Mouse (Mus musculus) kidney, embryonic 14.5 days (tissue): ENCODE results near the gene Ptpn7. TPM values are rescaled to one million over a fixed set of nuclear protein-coding genes. Genes with fewer than 3 reads are reported as not detected.
"Not testable (repeated sequence)": the region's sequence is repeated elsewhere in the genome, so short reads cannot be mapped to it uniquely, and the experiment has no call there.

Experiments used
- ATAC-seq: fragments of 200-750 bp; cut with Nextera tagmentation; 2 replicates; pipeline ENCODE4 v1.8.0; 2017; ENCODE audit warnings: moderate number of reproducible peaks, mild to moderate bottlenecking, moderate TSS enrichment, moderate library complexity; ENCODE audit not compliant: low FRiP score, low TSS enrichment
- H3K27ac ChIP-seq: fragments of 300-500 bp; sonication (generic); 2 replicates; pipeline ENCODE4 v1.5.1; 2014; ENCODE audit warnings: low read depth, mild to moderate bottlenecking, low read length, moderate library complexity, mixed read lengths
- H3K27me3 ChIP-seq: fragments of 300-500 bp; sonication (generic); 2 replicates; pipeline ENCODE4 v1.6.1; 2014; ENCODE audit warnings: mild to moderate bottlenecking, low read length; ENCODE audit not compliant: control insufficient read depth, insufficient read depth
- H3K36me3 ChIP-seq: fragments of 300-500 bp; sonication (generic); 2 replicates; pipeline ENCODE4 v1.6.1; 2014; ENCODE audit warnings: low read length, mixed read lengths; ENCODE audit not compliant: control insufficient read depth, insufficient read depth
- H3K4me1 ChIP-seq: fragments of 300-500 bp; sonication (generic); 2 replicates; pipeline ENCODE4 v1.6.1; 2014; ENCODE audit warnings: low read length, mixed read lengths; ENCODE audit not compliant: control insufficient read depth, insufficient read depth
- H3K4me2 ChIP-seq: fragments of 300-500 bp; sonication (generic); replicated peaks from 2 replicates; pipeline ENCODE4 v1.6.1; 2014; ENCODE audit warnings: low read depth, mild to moderate bottlenecking, low read length
- H3K4me3 ChIP-seq: fragments of 300-500 bp; sonication (generic); 2 replicates; pipeline ENCODE4 v1.5.1; 2014; ENCODE audit warnings: mild to moderate bottlenecking, low read length
- H3K9ac ChIP-seq: fragments of 300-500 bp; sonication (generic); 2 replicates; pipeline ENCODE4 v1.6.1; 2014; ENCODE audit warnings: low read depth, mild to moderate bottlenecking, low read length, moderate library complexity
- H3K9me3 ChIP-seq: fragments of 300-500 bp; sonication (generic); 2 replicates; pipeline ENCODE4 v1.6.1; 2016; ENCODE audit warnings: low read length; ENCODE audit not compliant: control insufficient read depth
- WGBS: fragments of 180-500 bp; shearing (Covaris S2); extraction: QIAGEN DNeasy Blood & Tissue Kit; methylation state at CpG from one replicate; pipeline ENCODE4 v1.1.7; 2014; 5-methylcytosine and 5-hydroxymethylcytosine counted together
- polyA plus RNA-seq: library from polyadenylated mRNA; unstranded; fragments of >200 nt; fragmentation: Nextera tagmentation; extraction: Ambion mirVana; gene quantifications from 2 replicates; pipeline ENCODE4 v1.2.1, GENCODE M21; 2014

The Ptpn7 gene
- polyA plus RNA-seq, 1 experiment from 2014 or later = 0.83 TPM

- ATAC-seq, H3K9ac ChIP-seq, H3K9me3 ChIP-seq, H3K27me3 ChIP-seq, H3K27ac ChIP-seq, H3K4me1 ChIP-seq, H3K36me3 ChIP-seq, H3K4me3 ChIP-seq, H3K4me2 ChIP-seq: not testable (repeated sequence)
- WGBS = 75% methylated on average over 5 of the region's 5 CpGs
Observed at GRCm38 (mm10) chr1:135194335-135194734, 61.8 kb downstream of the Ptpn7 start.

Other genes with a start within 250 kb of the Ptpn7 start
- gene Ppp1r12b, start 176.8 kb upstream of the Ptpn7 start, polyA plus RNA-seq = 4.8 and 7.6 TPM in 2 replicates
- 40.6 and 50.3 TPM in 2 replicates for gene Ube2t, start 170.1 kb upstream of the Ptpn7 start, polyA plus RNA-seq
- gene Lgr6, start 27.4 kb upstream of the Ptpn7 start, polyA plus RNA-seq = 0.66 and 0.81 TPM in 2 replicates
- gene Arl8a, start 14.1 kb downstream of the Ptpn7 start, polyA plus RNA-seq = 32.0 and 44.5 TPM in 2 replicates
- gene Gpr37l1, start 35.0 kb downstream of the Ptpn7 start, polyA plus RNA-seq = not detected in 2 replicates
- gene Elf3, start 125.9 kb downstream of the Ptpn7 start, polyA plus RNA-seq = 22.4 and 26.8 TPM in 2 replicates
- 66.6 and 86.8 TPM in 2 replicates for gene Rnpep, start 151.4 kb downstream of the Ptpn7 start, polyA plus RNA-seq
- 213 and 232 TPM in 2 replicates for gene Timm17a, start 181.1 kb downstream of the Ptpn7 start, polyA plus RNA-seq
- gene Lmod1, start 192.1 kb downstream of the Ptpn7 start, polyA plus RNA-seq = 0.27 and 0.55 TPM in 2 replicates
- 33.0 and 39.6 TPM in 2 replicates for gene Shisa4, start 242.5 kb downstream of the Ptpn7 start, polyA plus RNA-seq